Mouse (Mus musculus) G1E (cell line): ENCODE measurements around the gene Prrc2c.

Experiments
- CTCF ChIP-seq: IDR thresholded peaks from 2 replicates; pipeline ENCODE4 v1.5.1; 2012; ENCODE audit warnings: low read depth, low read length, inconsistent platforms, mixed read lengths
- GATA1 ChIP-seq: IDR thresholded peaks from 2 replicates; pipeline ENCODE4 v1.6.1; 2012; ENCODE audit warnings: borderline replicate concordance, low read length, inconsistent platforms, mixed read lengths
- GATA2 ChIP-seq: IDR thresholded peaks from 2 replicates; pipeline ENCODE4 v1.6.1; 2012; ENCODE audit warnings: low read depth, low read length, inconsistent platforms, borderline replicate concordance
- POLR2AphosphoS5 ChIP-seq: IDR thresholded peaks from 2 replicates; pipeline ENCODE4 v1.6.1; 2012; ENCODE audit warnings: low read depth, low read length, inconsistent platforms; ENCODE audit not compliant: insufficient replicate concordance

DNA sequence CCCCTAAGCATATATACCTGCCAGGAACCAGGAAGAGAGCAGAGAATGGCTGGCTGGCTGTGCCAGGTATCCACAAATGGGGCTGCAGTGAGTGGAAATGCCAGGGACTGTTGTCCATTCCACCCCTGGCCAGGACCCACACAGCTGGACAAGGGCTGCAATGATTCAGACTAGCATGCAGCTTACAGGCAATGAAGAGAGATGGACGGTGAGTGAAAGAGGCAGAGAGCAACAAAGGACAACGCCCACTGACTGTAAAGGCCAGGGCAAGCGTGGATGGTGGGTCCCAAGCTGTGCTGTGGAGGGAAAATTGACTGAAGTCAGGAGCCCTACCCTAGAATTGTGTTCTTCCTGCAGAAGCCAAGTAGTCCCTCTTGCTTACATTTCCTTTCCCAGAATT, 103.8 kb downstream of the Prrc2c start:
- TF ChIP-seq CTCF (no peak), GATA1 (no peak), POLR2AphosphoS5 (no peak), GATA2 (no peak)
